Mouse (Mus musculus): ENCODE measurements around the gene Vkorc1l1.

The Vkorc1l1 gene

DNA sequence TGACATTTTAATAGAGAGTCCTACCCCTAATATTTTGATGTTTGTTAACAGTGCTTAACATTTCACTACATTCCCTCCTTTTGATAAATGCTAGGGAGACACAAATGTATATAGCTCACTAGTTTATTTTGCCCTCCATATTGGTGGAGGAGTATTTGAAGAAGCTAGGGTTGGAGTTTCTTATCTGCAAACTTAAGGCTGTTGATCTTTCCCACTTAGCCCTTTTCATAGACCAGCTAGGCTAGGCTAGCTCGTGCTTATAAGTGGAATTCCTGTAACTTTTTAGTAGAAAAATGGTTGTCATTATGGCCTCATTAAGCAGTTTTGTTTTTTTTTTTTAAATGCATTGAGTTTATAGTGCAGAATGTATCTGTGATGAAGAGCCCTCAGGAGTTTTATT lies 1.6 kb downstream of the Vkorc1l1 start:
- DNase-seq = no peak

DNA sequence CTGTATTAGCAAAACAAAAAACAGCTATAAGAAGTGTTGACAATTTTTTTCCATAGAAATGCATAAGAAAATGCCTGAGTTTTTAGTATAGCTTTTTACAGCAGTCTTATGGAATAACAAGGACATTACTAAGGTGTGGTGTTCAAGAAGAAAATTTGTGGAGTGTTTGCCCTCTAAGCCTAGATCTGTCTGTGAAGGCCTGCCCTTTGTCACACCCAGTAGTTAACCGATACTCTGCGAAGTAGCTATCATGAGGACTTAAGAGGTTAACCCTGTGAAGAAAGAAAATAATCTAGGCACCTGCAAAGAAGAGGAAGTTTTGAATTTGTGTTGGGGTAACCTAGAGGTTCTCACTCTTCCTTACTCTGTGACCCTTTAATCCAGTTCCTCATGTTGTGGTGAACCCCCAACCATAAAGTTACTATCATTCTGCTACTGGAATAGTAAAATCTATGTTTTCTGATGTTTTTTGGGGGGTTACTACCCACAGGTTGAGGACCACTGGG lies 5.8 kb downstream of the Vkorc1l1 start:
- no peak for DNase-seq

GRCm38 (mm10) chr5:129952143-129952542 lies 10.4 kb downstream of the Vkorc1l1 start:
- no peak for DNase-seq

DNA sequence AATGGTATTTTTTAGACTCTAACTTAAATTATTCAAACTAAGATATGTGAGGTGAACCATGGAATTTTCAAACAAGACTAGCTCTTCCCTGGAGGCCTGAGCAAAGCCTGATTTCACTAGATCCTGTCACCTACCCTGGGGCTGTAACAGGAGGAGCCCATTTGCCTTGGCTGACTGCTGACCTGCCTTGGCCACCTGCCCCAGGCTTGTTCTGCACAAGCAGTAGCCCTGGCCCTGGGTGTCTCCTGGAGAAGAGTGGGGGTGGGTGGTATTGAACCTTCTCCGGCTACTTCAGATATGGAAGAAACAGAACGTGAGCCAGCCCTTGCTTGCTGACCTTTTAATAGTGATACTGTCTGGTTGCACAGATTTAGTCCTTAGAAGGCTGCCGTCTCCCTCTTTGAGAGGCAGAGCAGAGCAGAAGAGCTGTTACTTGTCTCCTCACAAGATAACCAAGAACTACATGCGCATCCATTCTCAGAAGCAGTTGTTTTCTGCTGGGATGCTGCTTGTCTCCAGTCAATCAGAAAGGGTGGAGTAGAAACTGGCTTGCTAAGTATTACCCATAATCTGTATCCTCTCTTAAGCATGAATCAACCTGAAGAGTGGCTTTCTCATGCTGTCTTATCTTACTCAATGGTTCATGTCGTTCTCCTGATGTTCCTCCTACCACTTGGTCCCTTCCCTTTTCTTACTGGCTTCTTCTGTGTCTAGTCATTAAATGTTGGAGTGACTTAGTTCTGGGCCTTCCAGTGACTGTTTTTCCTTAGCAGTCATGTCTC lies 12.9 kb downstream of the Vkorc1l1 start:
- no peak for DNase-seq

DNA sequence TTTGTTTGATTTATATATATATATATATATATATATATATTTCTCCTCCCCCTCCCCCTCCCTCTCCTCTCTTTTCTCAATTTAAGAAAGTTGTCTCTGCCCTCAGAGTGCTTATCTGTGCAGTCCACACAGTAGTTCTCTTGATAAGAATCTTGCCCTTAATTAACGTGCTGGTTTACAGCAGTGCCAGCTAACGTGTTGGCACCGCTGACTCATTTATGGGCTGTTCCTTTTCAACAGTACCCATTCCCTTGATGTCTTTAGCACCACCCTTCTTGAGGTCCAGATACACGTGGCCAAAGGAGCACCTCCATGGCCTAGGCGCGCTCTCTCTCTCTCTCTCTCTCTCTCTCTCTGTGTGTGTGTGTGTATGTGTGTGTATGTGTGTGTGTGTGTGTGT lies 14.0 kb downstream of the Vkorc1l1 start:
- no peak for DNase-seq

DNA sequence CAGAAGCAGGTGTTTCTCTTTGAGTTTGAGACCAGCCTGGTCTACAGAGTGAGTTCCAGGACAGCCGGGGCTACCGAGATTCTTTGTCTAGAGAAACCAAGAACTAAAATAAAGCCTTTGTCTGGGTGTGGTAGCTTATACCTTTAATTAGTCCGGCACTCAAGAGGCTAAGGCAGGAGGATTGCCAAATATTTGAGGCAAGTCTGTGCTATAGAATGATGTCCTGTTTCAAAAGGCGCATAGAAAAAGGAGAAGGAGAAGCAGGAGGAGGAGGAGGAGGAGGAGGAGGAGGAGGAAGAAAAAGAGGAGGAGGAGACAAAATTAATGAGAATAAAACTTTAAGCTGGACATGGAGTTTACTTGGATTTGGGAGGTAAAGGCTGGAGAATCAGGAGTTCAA lies 21.5 kb downstream of the Vkorc1l1 start:
- DNase-seq = no peak

GRCm38 (mm10) chr5:129966448-129966847 lies 24.7 kb downstream of the Vkorc1l1 start:
- DNase-seq = no peak

GRCm38 (mm10) chr5:129968417-129968816 lies 26.6 kb downstream of the Vkorc1l1 start:
- no peak for DNase-seq

GRCm38 (mm10) chr5:129971491-129971890 lies 29.7 kb downstream of the Vkorc1l1 start:
- no peak for DNase-seq

DNA sequence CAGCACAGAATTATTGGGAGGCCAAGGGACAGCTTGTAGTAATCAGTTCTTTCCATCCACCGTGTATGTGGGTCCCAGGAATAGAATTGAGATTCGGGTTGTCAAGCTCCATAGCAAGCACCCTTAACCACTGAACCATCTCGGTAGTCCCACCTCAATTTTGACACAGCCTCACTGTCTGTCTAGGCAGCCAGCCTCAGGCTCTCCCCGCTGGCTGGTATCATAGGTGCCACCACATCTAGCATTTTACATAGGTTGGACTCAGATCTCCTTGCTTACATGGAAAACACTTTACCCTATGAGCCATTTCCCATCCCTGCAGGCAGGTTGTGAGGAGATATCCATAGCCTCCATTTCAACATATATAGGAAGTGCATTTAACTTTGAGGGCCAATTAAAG lies 32.6 kb downstream of the Vkorc1l1 start:
- DNase-seq = no peak

DNA sequence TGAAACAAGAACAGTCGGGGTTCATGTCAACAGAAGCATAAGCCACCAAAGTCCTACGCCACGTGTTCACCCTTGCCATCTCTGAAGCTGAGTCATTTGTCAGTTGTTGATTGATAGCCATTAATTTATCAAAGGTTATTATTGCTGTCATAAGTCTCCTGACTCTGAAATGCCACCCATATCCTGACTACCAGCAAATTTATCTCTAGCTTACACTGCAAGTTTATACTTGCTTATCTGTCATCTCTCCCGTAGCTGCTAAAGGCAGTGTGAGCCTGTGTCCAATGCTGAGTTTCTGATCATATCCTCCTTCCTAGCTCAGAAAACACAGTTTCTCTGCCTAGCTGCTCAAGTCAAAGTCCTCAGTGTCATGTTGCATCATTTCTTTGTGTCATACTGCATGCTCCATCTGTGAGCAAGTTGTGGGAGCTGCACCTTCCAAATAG lies 33.1 kb downstream of the Vkorc1l1 start:
- no peak for DNase-seq

DNA sequence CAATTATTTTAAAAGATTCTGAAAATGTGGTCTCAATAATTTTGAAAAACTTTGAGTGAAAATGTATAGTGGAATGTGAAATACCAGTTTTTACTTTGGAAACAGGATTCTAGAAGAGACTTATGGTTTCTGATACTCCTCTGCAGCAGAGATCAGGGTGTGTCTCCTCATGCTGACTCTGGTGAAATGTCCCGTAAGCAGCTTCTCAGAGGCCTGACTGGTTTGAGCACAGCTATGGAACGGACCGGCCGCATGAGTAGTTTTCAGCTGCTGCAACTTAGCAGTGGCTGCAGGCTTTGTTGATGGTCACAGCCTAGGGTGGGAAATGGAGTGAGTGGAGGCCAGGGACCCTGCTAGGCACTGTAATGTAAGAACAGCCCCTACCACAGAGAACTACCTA lies 36.0 kb downstream of the Vkorc1l1 start:
- DNase-seq = no peak

- DNase-seq = no peak
These were observed 36.8 kb downstream of the Vkorc1l1 start for GRCm38 (mm10) chr5:129978608-129979007.

DNA sequence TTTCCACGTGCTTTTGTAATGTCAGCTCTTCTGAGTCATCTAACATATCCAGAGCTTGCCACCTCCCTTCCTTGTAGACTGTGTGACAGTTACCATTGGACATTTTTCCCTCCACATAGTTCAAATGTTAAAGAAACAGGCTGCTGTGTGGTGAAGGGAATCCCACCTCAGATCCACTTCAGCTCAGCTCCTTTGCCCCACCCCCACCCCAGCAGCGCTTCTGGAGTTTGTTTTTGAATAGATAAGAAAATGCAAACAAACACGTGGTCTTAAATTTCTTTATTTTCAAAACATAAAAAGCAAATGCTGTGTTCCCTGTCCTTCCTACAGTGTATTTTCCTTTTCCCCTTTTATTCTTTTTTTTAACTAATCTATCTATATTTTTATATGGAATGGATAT lies 38.4 kb downstream of the Vkorc1l1 start:
- DNase-seq = no peak

- no peak for DNase-seq
These were observed 47.6 kb downstream of the Vkorc1l1 start for GRCm38 (mm10) chr5:129989376-129989775.

GRCm38 (mm10) chr5:129991898-129992297 lies 50.1 kb downstream of the Vkorc1l1 start:
- DNase-seq = no peak

DNA sequence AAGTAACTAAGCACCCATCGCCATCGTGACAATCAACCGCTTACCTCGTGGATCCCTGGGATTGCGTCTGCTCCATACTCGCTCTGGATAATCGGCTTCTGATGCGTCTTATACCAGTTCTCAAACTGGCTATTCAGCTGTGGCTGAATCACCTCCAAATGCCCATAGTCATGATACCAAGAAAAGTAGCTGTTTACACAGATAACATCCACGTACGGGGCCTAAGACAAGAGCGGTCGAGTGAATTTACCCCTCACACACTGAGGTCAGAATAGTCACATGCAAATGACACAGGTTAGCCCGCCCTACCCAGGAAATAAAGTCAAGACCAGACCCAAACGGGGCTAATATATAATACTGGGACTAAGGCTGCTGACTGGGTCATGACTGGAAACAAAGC lies 51.6 kb downstream of the Vkorc1l1 start:
- DNase-seq = no peak

- no peak for DNase-seq
These were observed 53.2 kb downstream of the Vkorc1l1 start for GRCm38 (mm10) chr5:129994989-129995388.

DNA sequence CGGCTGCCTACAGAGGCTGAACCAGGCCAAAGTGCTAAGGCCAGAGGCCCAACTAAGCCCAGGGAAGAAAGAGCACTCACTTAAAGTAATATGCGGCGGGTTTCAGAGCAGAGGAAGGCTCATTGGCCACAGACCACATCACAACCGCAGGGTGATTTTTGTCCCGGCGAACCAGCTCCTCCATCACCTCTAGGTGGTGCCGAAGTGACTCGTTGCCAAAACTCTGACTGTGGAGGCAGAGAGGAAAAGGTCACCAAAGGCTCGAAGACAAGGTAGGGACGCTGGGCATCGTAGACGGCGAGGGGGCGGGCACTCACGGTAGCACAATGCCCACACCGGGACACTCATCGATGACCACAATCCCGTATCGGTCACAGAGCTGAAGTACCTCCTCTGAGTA lies 55.9 kb downstream of the Vkorc1l1 start:
- DNase-seq = no peak

- peak; percentile 73 for DNase-seq
These were observed 57.3 kb downstream of the Vkorc1l1 start for GRCm38 (mm10) chr5:129999097-129999496.

DNA sequence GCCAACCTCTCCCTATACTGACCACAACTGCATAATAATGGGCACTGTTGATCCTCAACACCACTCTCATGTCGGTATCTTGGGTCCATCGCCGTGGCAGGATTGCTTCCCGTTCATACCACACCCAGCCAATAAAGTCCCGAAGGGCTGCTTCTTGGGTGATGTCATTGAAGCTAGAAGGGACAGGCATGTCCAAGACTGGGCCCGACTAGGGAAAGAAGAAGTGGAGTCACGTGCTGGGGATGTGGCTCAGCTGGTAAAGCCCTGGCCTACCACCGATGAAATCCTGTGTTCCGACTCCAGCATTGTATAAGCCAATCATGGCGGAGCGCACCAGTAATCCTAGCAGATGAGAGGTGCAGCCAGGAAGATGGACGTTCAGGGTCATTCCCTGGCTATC lies 59.0 kb downstream of the Vkorc1l1 start:
- no peak for DNase-seq

DNA sequence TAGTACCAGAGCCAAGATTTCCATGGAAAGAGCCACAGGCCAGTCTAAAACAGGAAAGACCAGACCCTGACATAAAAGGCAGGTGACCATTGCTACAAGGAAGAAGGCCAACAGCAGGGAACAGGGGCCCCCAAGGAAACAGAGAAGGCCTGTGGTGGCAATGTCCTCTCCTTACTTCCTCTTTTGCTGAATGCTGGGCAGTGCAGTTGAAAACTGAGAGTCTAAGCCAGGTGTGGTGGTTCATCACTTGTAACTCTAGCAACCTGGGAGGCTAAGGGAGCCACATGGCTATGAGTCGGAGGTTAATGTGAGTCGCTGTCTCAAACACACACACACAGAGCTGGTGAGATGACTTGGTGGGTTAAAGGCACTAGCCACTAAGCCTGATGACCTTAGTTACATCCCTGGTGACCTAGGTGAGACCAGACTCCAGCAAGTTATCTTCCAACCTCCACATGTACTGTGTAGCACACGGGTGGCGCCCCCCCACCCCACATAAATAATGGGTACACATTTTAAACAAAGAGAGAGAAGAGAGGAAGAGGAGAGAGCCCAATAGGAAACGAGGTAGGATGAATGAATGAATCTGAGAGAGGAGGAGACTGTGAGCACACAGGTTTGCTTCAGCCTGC lies 59.7 kb downstream of the Vkorc1l1 start:
- no peak for DNase-seq

- DNase-seq = peak; percentile 93
These were observed 60.8 kb downstream of the Vkorc1l1 start, which contains the start of gene Gusb for GRCm38 (mm10) chr5:130002301-130003146. Gene Gusb (minus strand): TSS chr5:130003049.
